Mouse (Mus musculus): ENCODE results near the gene Ms4a1.
"Not testable (repeated sequence)": the region's sequence is repeated elsewhere in the genome, so short reads cannot be mapped to it uniquely, and the experiment has no call there.

The Ms4a1 gene

DNA sequence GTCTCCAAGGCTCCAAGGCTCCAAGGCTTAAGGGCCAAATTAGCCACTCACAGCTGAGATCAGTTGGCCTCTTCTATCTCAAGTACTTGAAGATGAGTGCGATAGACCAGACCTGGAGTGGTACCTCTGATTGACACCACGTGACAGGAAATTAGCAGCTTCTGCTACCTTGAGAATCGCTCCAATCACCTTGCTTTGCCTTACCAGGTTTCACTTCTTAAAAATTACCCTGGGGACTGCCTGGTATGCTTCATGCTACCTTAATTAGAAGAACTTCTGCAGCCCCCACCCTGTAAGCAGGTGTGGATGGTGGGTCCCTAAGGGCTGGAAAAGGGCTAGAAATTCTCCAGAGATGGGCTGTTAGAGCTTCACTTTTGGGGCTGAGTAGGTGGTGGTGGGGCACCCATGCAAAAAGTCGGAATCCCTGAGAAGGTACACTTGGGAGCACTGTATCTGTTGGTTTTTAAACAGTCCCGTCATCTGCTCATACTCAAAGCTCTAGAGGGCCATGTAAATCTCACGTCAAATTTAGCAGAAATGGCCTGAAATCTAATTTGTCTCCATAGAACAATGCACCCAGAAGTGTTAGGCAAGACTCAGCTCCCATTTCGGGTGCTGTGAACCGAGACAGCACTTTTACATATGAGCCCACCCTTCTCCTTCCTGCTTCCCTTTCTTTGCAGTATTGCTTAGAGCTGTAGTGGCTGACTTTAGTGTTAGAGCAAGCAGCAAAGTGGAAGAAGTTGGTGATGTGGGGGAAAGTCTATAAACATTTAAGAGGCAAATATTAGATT is at the start of gene Ms4a1:
Gene Ms4a1 (minus strand): TSS at position 190 of the 794 bp plus-strand sequence.
- DNase-seq (ENCODE audit: low read depth, low spot score), result peak; percentile 94

- DNase-seq (ENCODE audit: low read depth, low spot score), result no peak
These were observed 48.3 kb upstream of the Ms4a1 start, which contains the start of gene Ms4a14 for GRCm38 (mm10) chr19:11314354-11314753. TSS of gene Ms4a14 (minus strand) at chr19:11314454.

DNA sequence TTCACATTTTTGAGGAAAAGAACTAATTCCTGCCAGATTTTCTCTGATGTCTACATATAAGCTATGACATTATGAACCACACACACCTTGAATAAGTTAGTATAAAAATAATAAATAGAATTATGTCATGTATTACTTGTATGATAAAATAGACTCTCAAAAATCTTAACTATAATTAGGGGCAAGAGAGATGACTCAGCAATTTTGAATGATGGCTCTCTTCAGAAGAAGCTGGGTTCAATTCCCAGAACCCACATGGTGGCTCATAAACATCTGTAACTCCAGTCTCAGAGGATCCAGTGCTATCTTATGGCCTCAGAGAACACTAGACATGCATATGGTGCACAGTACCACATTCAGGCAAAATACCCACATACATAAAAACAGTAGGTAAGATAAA is 42.8 kb upstream of the Ms4a1 start:
- DNase-seq (ENCODE audit: low read depth, low spot score), result no peak

DNA sequence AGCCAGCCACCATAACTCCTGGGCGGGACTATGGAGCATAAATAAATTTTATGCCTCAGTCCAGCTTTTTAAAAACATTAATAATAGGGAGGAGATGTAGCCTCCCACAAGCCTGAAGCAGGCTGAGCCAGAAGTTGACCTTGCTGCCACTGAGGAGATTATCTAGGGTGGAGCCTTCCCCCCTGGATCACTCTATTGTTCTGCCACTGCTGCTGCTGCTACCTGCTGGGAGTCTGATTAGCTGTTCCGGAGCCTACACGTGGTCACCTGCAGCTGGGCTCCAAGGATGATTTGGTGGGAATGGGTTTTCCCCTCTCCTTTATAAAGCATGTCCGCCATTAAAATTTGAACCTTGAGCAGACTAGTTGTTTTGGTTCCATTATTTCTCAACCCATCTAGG is 33.5 kb upstream of the Ms4a1 start:
- not testable (repeated sequence) for DNase-seq (ENCODE audit: low read depth, low spot score)

DNA sequence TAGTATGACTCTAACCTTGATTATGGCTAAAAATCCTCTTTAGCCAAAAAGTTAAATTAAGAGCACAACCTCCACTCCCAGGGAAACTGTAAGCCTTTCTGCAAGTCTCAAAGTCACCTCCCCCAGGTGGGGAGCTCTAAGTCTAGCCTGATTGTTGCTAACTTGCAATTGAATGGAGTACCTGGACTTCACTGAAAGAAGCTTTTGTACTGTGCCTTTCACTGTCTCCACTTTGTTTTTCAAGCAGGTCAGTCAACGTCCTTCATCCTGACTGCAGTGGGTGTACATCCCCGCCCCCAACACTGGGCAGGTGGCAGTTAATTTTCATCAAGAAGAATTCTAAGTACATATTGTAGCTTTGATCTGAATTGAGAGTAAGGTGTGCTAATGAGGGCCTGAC is 32.9 kb upstream of the Ms4a1 start:
- DNase-seq (ENCODE audit: low read depth, low spot score), result no peak

GRCm38 (mm10) chr19:11293616-11294015 is 27.6 kb upstream of the Ms4a1 start:
- peak; percentile 49 for DNase-seq (ENCODE audit: low read depth, low spot score)

DNA sequence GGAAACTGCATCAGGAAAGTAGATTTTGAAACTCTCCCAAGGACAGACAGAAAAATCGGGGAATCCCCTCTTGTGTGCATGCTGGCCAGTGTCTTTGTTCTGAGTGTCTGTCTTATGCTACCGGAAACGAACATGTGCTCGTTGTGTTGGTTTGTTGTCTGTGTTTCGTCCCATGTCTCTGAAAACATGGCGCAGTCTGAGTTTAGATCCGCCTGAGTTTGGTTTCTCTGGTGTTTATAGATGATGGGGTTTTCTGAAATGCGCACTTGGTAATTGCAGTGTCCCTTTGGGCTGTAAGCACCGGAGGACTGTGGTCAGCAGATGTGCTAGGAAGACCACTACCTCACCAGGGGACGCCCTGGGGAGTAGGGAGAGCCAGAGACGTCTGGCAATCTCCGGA is 26.9 kb upstream of the Ms4a1 start:
- DNase-seq (ENCODE audit: low read depth, low spot score), result peak; percentile 83

GRCm38 (mm10) chr19:11283773-11284172 is 17.7 kb upstream of the Ms4a1 start, which contains the start of gene Ms4a5:
TSS of gene Ms4a5 (minus strand) at chr19:11283873.
- no peak for DNase-seq (ENCODE audit: low read depth, low spot score)

- DNase-seq (ENCODE audit: low read depth, low spot score), result no peak
These were observed 14.2 kb upstream of the Ms4a1 start for GRCm38 (mm10) chr19:11280223-11280622.

- no peak for DNase-seq (ENCODE audit: low read depth, low spot score)
These were observed 10.4 kb upstream of the Ms4a1 start for GRCm38 (mm10) chr19:11276431-11276830.

DNA sequence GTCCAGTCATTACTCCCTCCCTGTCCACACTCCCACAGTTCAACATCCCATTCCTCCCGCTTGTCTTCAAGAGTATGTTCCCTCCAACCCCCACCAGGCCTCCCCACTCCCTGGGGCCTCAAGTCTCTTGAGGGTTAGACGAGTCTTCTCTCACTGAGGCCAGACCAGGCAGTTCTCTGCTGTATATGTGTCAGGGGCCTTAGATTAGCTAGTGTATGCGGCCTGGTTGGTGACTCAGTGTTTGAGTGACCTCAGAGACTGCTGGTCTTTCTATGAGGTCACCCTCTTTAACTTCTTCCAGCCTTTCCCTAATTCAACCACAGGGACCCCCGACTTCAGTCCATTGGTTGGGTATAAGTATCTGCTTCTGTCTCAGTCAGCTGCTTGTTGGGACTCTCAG is 915 bp upstream of the Ms4a1 start:
- DNase-seq (ENCODE audit: low read depth, low spot score), result peak; percentile 71

DNA sequence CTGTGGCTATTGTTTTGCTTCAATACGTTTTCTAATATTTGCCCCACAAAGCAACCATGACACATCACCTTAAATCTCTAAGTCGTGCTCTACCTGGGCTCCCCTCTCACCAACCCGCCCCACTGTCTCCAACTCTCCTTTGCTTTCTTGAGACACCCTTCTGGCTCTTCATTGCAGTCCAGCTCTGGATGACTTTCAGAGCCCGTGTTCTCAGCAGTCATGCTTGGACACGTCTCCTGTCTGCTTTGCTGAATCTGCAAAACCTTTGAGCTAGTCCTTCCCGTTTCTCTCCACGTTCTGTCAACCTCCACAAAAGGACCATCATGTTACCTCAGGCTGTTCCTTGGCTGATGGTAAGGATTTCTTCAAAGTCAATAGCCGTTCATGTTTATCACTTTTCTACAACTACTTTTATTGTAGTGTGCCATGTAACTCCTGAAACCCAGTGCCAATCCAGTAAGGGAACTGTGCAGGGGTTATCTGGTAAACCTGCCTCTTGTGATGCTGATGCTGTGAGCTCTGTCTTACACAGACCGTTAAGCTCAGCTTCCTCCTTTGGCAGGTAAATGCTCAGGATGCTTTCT is 1.3 kb downstream of the Ms4a1 start:
- peak; percentile 78 for DNase-seq (ENCODE audit: low read depth, low spot score)

DNA sequence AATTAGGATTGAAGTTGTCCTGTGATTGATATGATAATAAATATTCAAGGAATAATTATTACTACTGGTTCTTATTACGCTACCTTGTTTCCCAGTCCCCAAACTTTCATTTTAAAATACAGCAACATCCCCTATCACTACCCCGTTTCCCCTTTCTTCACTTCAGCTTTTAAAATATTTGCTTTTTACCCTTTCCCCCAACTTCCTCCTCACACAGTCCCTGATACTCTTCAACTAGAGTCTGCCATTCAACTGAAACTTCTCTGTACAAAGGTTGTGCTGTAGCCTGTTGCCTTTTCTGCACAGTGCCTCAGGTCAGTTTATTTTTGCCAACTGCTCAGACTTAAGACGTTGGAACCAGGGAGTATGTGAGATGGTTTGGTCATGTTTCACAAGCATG is 2.5 kb downstream of the Ms4a1 start:
- DNase-seq (ENCODE audit: low read depth, low spot score), result peak; percentile 75

- DNase-seq (ENCODE audit: low read depth, low spot score), result peak; percentile 46
These were observed 3.1 kb downstream of the Ms4a1 start for GRCm38 (mm10) chr19:11262932-11263331.

DNA sequence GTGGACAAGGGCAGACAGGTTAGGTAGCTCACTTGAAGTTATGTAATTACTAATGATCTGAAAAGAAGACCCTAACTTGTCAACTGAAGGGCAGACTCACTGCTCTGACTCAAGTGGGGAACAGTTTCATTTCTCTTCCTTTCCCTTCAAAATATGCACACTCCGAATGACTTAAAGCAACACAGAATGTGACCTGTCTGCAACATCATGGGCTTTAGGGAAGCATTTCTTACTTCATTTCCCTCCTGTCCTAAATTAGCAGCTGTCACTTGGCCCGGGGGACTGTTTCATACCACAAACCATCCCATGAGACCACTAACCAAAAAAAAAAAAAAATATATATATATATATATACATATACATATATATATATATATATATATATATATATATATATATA is 4.5 kb downstream of the Ms4a1 start:
- no peak for DNase-seq (ENCODE audit: low read depth, low spot score)

GRCm38 (mm10) chr19:11244230-11244629 is 21.8 kb downstream of the Ms4a1 start:
- DNase-seq (ENCODE audit: low read depth, low spot score), result peak; percentile 82

- DNase-seq (ENCODE audit: low read depth, low spot score), result no peak
These were observed 23.5 kb downstream of the Ms4a1 start for GRCm38 (mm10) chr19:11242560-11242959.

DNA sequence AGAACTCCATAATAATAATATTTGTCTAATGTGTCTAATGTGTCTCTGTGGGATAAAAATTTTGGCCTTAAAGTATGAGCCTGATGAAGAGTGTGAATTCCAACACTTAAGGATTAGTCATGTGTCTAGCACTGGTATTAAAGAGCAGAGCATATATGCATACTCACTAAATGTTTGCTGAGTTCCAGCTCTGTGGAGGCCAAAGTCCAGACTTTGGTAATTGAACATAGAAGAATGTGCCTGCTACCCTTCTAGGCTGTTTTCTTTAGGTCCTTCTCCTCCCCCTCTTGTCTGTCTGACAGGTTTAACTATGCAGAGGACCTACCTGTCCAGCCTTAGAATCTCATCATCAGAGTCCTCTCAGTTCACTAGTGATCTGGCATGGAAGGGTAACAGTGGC is 30.2 kb downstream of the Ms4a1 start:
- DNase-seq (ENCODE audit: low read depth, low spot score), result no peak

DNA sequence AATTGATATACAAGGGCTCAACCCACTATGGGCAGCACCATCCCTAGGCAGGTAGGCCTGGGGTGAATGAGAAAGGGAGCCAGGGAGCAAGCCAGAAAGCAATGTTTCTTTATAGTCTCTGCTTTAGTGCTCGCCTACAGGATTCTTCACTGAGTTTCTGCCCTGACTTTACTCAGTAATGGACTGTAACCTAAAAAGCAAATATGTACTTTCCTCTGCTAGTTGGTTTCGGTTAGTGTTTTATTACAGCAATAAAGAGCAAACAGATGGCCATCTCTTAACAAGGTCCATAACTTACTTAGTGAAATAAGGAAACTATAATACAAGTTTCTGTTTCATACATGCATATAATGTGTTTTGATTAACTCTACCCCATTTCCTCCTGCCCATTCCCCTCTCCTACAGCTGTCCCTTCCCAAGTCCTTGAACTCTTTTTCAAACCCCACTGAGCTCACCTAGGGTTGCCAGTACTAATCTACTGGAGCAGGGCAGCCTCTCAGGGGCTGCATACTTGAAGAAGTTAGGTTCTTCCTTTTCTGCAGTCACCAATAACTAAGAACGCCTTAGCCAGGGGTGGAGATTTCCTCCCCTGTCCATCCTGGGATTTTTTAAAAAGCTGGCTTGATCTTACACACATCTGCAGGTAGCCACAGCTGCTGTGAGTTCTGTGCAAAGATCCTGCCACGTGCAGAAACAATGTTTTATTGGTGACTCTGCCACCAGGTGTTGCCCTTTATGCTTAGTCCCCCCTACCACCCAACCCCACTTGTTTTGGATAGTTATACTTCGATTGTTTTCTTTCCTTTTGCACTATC is 30.9 kb downstream of the Ms4a1 start:
- no peak for DNase-seq (ENCODE audit: low read depth, low spot score)

- no peak for DNase-seq (ENCODE audit: low read depth, low spot score)
These were observed 31.8 kb downstream of the Ms4a1 start for GRCm38 (mm10) chr19:11234244-11234643.

DNA sequence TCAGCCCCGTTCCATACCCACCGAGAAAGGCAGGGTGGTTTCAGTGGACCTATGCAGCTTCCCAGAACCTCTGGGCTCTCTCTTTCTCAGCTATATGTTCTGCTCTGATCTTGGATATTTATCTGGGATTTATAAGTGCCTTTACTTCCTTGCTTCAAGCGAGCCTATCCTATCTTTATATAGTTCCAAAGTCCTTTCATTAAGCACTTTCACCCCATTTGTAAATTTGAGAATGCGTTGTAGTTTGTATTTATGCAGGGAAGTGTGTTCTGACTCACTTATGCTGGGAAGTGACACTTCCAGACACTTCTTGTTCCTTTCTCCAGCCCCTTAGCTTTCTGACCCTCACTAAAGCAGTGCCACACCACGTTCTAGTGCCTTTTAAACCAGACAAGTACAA is 33.7 kb downstream of the Ms4a1 start, which contains the start of gene Ms4a12:
Gene Ms4a12 (minus strand): TSS at position 101 of the 400 bp plus-strand sequence.
- DNase-seq (ENCODE audit: low read depth, low spot score), result no peak
